Mouse (Mus musculus): Measurements from ENCODE around the gene Tmem208. TPM values are rescaled to one million over a fixed set of nuclear protein-coding genes. Genes with fewer than 3 reads are reported as not detected.

The Tmem208 gene
- polyA plus RNA-seq, 1 experiment = 194 TPM

DNA sequence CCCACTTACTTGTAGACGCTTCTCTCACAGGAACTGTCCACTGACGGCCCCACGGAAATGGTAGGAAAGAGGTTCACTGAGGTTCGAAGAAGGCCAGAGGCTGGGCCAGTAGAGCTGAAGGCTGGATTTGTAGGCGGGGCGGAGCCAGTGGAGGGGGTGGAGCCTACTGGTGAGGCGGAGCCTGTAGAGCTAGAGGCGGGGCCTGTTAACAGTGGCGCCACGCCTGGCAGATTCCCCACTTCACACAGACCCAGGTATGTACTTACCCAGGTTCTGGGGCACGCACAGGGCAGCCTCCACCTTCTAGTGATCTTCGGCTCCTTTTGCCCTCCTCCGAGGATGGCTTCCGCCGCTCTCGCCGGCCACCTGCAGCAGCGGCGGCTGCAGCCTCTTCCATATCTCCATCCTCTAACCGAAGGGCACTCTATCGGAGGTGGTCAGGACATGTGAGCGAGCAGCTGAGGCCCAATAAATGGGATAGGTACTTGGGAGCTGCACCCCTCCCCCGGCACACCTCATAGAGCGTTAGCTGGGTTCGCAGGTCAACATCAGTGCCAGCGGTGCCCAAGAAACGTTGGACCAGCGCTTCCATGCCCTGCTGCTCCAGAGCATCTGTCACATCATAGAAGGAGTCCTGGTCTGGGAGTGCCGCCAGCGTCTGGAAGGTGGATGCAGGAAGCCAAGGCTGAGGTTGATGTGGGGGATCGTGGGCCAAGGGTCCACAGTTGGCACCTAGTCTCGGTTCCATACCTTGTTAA, 10.4 kb downstream of the Tmem208 start:
- H3K27ac ChIP-seq (ENCODE audit: control insufficient read depth, insufficient read depth, low read length) = no peak overlapping the region
- H3K4me1 ChIP-seq (replicated peaks; ENCODE audit: control insufficient read depth, insufficient read depth, low read length) = no peaks in the 10 kb centered on the region
- peaks cover 10% of the 10 kb centered on the region for H3K36me3 ChIP-seq (ENCODE audit: control insufficient read depth, insufficient read depth, low read length)
- 95% methylated on average over 32 of the region's 32 CpGs for WGBS
- TF ChIP-seq CTCF (IDR thresholded peaks at IDR 0.05; ENCODE audit: borderline replicate concordance, control insufficient read depth, extremely low read depth, insufficient read depth, low read length, poor library complexity) (no peak), POLR2A (IDR thresholded peaks at IDR 0.05; ENCODE audit: control insufficient read depth, extremely low read depth, insufficient read depth, low read length, poor library complexity) (no peak)
- no peak overlapping the region for H3K4me3 ChIP-seq (ENCODE audit: control insufficient read depth, insufficient read depth, low read length)
- no peaks in the 10 kb centered on the region for H3K27me3 ChIP-seq (ENCODE audit: control insufficient read depth, insufficient read depth, low read length)
- no peak for DNase-seq

DNA sequence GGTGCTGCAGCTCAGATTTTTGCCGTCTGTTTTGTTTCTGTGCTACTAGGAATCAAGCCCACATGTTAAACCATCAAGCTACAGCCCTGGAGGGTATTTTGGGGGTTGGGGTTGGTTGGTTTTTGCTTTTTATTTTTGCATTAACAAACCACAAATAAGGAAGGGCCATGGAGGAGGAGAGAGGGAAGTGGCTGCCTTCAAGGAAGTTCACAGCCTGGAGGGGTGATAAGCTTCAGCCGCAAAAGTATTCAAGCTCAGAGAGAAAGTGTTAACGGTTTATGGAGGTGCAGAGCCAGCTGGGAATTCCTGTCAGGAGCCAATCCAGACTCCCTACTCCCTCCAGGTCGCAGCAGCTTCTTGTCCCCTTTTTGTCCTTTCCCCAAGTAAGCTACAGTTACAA, 12.8 kb downstream of the Tmem208 start:
- no peaks in the 10 kb centered on the region for H3K4me1 ChIP-seq (replicated peaks; ENCODE audit: control insufficient read depth, insufficient read depth, low read length)
- WGBS = 14% methylated on average over 4 of the region's 4 CpGs
- no peak for DNase-seq
- no peak for TF ChIP-seq CTCF (IDR thresholded peaks at IDR 0.05; ENCODE audit: borderline replicate concordance, control insufficient read depth, extremely low read depth, insufficient read depth, low read length, poor library complexity)
- TF ChIP-seq POLR2A (IDR thresholded peaks at IDR 0.05; ENCODE audit: control insufficient read depth, extremely low read depth, insufficient read depth, low read length, poor library complexity) = no peak
- H3K4me3 ChIP-seq (ENCODE audit: control insufficient read depth, insufficient read depth, low read length) = no peak overlapping the region
- peaks cover 10% of the 10 kb centered on the region; the same call in 1 of the 2 replicates for H3K36me3 ChIP-seq (ENCODE audit: control insufficient read depth, insufficient read depth, low read length)
- no peak overlapping the region for H3K27ac ChIP-seq (ENCODE audit: control insufficient read depth, insufficient read depth, low read length)
- no peaks in the 10 kb centered on the region for H3K27me3 ChIP-seq (ENCODE audit: control insufficient read depth, insufficient read depth, low read length)

DNA sequence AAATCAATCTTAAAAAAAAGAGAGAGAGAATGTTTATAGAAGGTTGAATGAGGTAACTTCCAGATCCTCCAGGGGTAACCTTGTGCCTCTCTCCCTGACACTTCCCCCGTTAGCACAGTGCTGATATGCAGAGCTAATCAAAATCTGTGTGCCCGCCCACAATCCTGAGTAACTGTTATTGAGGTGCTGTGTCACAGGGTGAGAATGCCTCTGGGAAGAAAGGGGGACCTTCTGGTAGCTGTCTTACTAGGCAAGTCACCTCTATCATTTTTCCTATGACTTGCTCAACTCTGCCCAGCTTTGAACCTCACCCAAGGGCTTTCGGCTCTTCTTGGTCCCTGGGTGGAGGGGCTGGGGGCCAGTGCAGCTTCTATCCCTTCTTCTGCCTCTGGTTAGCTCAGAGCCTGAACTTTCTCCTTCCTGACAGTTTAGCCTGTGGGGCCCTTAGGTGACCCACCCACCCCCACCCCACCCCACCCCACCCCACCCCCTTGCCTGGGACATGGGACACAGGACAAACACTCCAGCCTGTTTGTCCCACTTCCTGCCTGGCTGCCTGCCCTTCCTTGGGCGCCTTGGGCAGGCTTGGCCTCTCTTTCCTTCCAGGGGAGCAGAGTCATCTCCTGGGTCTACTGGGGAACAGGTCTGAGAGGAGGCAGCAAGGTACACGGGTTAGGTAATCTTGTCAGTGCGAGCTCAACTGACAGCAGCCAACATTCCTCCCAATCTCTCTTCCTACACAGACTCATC, 13.9 kb downstream of the Tmem208 start:
- Histone ChIP-seq H3K4me3 (ENCODE audit: control insufficient read depth, insufficient read depth, low read length) (no peak overlapping the region), H3K36me3 (ENCODE audit: control insufficient read depth, insufficient read depth, low read length) (peaks cover 10% of the 10 kb centered on the region; the same call in 1 of the 2 replicates), H3K27me3 (ENCODE audit: control insufficient read depth, insufficient read depth, low read length) (no peaks in the 10 kb centered on the region), H3K27ac (ENCODE audit: control insufficient read depth, insufficient read depth, low read length) (no peak overlapping the region), H3K4me1 (replicated peaks; ENCODE audit: control insufficient read depth, insufficient read depth, low read length) (peaks cover under 1% of the 10 kb centered on the region; the same call in 1 of the 2 replicates)
- DNase-seq = no peak
- 78% methylated on average over 6 of the region's 6 CpGs for WGBS
- TF ChIP-seq CTCF (IDR thresholded peaks at IDR 0.05; ENCODE audit: borderline replicate concordance, control insufficient read depth, extremely low read depth, insufficient read depth, low read length, poor library complexity) (no peak), POLR2A (IDR thresholded peaks at IDR 0.05; ENCODE audit: control insufficient read depth, extremely low read depth, insufficient read depth, low read length, poor library complexity) (no peak)

DNA sequence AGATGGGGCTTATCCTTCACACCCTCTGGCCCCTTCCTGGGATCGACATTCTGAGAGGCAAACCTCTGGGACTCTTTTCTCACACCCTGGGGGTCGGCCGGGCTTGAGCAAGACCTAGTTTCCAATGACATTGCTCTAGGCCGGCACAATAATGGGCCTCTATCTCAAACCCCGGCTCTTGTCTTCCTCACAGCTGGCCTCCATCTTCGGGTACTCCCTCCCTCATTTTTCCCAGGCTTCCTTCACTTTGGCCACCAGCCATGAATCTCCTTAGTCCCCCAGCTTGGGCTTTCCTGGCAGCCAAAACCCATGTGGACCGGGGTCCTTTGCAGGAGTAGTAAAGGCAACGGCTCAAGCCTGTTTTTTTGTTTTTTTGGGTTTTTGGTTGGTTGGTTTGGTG, 15.2 kb downstream of the Tmem208 start:
- H3K36me3 ChIP-seq (ENCODE audit: control insufficient read depth, insufficient read depth, low read length) = peaks cover 2% of the 10 kb centered on the region; the same call in 1 of the 2 replicates
- no peak for TF ChIP-seq CTCF (IDR thresholded peaks at IDR 0.05; ENCODE audit: borderline replicate concordance, control insufficient read depth, extremely low read depth, insufficient read depth, low read length, poor library complexity)
- TF ChIP-seq POLR2A (IDR thresholded peaks at IDR 0.05; ENCODE audit: control insufficient read depth, extremely low read depth, insufficient read depth, low read length, poor library complexity) = no peak; the same call in 1 of the 2 replicates
- peaks cover 5% of the 10 kb centered on the region; the same call in 1 of the 2 replicates for H3K4me1 ChIP-seq (replicated peaks; ENCODE audit: control insufficient read depth, insufficient read depth, low read length)
- no peak overlapping the region for H3K4me3 ChIP-seq (ENCODE audit: control insufficient read depth, insufficient read depth, low read length)
- H3K27ac ChIP-seq (ENCODE audit: control insufficient read depth, insufficient read depth, low read length) = no peak overlapping the region
- DNase-seq = no peak
- no peaks in the 10 kb centered on the region for H3K27me3 ChIP-seq (ENCODE audit: control insufficient read depth, insufficient read depth, low read length)
- WGBS = 93% methylated on average over 8 of the region's 8 CpGs

DNA sequence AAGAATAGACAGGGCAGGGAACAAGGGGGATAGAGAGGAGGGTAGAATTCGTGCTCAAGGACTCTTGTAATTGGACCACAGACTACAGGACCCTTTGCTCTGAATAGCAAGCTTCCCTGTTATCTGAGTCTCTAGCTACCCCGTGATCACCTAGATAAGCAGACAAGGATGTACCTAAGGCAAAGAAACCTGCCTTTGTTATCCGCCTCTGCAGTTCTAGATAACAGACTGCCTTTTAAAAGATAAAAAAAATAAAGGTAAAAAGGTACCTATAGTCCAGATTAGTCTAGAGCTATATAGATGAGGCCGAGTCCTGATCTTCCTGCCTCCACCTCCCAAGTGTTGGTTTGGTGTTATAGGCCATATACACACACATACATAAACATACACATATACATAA, 16.6 kb downstream of the Tmem208 start:
- H3K36me3 ChIP-seq (ENCODE audit: control insufficient read depth, insufficient read depth, low read length) = no peaks in the 10 kb centered on the region
- TF ChIP-seq POLR2A (IDR thresholded peaks at IDR 0.05; ENCODE audit: control insufficient read depth, extremely low read depth, insufficient read depth, low read length, poor library complexity) = no peak
- no peak for TF ChIP-seq CTCF (IDR thresholded peaks at IDR 0.05; ENCODE audit: borderline replicate concordance, control insufficient read depth, extremely low read depth, insufficient read depth, low read length, poor library complexity)
- no peaks in the 10 kb centered on the region for H3K27me3 ChIP-seq (ENCODE audit: control insufficient read depth, insufficient read depth, low read length)
- WGBS = 91% methylated on average over 4 of the region's 4 CpGs
- peaks cover 14% of the 10 kb centered on the region for H3K4me1 ChIP-seq (replicated peaks; ENCODE audit: control insufficient read depth, insufficient read depth, low read length)
- no peak for DNase-seq
- H3K27ac ChIP-seq (ENCODE audit: control insufficient read depth, insufficient read depth, low read length) = no peak overlapping the region
- H3K4me3 ChIP-seq (ENCODE audit: control insufficient read depth, insufficient read depth, low read length) = no peak overlapping the region

DNA sequence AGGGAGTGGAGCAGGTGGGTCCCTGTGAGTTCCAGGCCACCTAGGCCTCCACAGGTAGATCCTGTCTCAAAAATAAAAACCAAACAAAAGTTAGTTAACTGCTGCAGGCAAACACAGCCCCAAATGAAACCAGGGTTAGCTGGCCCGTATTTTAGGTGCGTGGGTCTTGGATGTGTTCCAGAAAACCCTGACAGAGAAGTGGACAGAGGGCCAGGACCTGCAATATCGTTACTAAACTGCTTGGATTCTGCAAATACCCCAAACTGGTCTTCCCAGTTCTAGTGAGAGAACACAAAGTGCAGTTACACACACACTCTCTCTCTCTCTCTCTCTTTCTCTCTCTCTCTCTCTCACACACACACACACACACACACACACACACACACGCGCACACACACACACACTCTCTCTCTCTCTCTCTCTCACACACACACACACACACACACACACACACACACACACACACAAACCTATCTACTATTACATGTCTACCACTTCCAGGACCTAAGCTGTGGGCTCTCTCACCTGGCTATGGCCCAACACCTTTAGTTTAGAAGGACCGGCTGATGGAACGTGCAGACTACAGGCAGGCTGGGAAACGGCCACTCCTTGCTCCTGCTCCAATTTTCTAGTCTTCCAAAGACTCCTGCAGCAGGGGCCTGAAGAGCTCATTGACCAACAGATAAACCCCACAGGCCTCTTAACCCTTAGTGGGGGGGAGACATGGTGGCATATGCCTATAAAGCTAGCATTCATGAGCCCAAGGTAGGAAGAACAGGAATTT, 17.8 kb downstream of the Tmem208 start:
- no peak for TF ChIP-seq POLR2A (IDR thresholded peaks at IDR 0.05; ENCODE audit: control insufficient read depth, extremely low read depth, insufficient read depth, low read length, poor library complexity)
- DNase-seq = no peak
- H3K27me3 ChIP-seq (ENCODE audit: control insufficient read depth, insufficient read depth, low read length) = no peaks in the 10 kb centered on the region; the same call in 1 of the 2 replicates
- no peak overlapping the region for H3K27ac ChIP-seq (ENCODE audit: control insufficient read depth, insufficient read depth, low read length)
- no peaks in the 10 kb centered on the region for H3K36me3 ChIP-seq (ENCODE audit: control insufficient read depth, insufficient read depth, low read length)
- peaks cover 20% of the 10 kb centered on the region for H3K4me1 ChIP-seq (replicated peaks; ENCODE audit: control insufficient read depth, insufficient read depth, low read length)
- WGBS = 95% methylated on average over 8 of the region's 8 CpGs
- no peak overlapping the region for H3K4me3 ChIP-seq (ENCODE audit: control insufficient read depth, insufficient read depth, low read length)

All from thymus, adult 2 months (tissue).